Mouse (Mus musculus) megakaryocyte, embryonic 14.5 days (primary cell): ENCODE measurements around the gene Fam178b.

Experiments used
- FLI1 ChIP-seq: IDR thresholded peaks from 2 replicates; pipeline ENCODE4 v1.6.1; 2012; ENCODE audit warnings: low read length, inconsistent platforms, mixed read lengths
- GATA1 ChIP-seq: IDR thresholded peaks from 3 replicates; pipeline ENCODE4 v1.6.1; 2012; ENCODE audit warnings: mixed read lengths, low read length, inconsistent platforms, borderline replicate concordance

- TF ChIP-seq GATA1: no peak
- no peak for TF ChIP-seq FLI1
Measured at GRCm38 (mm10) chr1:36545845-36546600, 137.0 kb downstream of the Fam178b start.
